Mouse (Mus musculus) left cerebral cortex, postnatal 10 days (tissue): ENCODE data around the gene BC051142. TPM values are rescaled to one million over a fixed set of nuclear protein-coding genes. Genes with fewer than 3 reads are reported as not detected.
A peak's percentile ranks its signal among the peaks of the same experiment; 100 is the strongest.
"Not testable (repeated sequence)": the region's sequence is repeated elsewhere in the genome, so short reads cannot be mapped to it uniquely, and the experiment has no call there.

Experiments
- DNase-seq, 2 experiments: peaks; one replicate each; pipeline ENCODE4 v3.0.0; 2021 to 2022; ENCODE audit warnings: low spot score in 2 of 2, mixed read lengths in 1 of 2; ENCODE audit errors: extremely low spot score in 1 of 2
- intact Hi-C: fragments of 180-260 bp; cut with DNase I; formaldehyde crosslinking; loops from one replicate; pipeline ENCODE4 v1.15.1; 2025
- total RNA-seq, 2 experiments: library from RNA; stranded (reverse); gene quantifications; 2 replicates each; pipeline ENCODE4 v1.2.3; 2021

BC051142 gene
- total RNA-seq, 2 experiments from 2014 or later: 6.6 to 9.9 TPM

GRCm38 (mm10) chr17:34392321-34392720 is 6.3 kb upstream of the BC051142 start:
- DNase-seq: peak in 1 of 2 experiments; percentile 46
- intact Hi-C loops: no loop called here

DNA sequence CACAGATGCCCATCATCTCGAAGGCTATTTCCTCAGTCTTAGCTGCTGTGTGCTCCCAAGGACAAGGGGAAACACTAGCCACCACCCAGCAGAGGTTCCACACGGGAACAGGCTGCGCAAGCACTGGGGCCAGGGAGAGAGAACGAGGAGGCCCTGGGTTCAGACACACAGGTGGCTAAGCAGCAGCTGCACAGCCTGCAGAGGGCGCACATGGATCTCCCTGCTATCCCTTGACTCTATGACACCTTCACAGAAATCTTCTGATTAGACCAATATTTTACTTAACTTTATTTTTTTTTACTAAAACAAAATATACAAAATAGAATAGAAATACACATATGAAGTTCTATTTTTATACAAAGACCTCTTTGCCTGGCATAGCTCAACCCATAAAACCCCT is 1.3 kb upstream of the BC051142 start:
- intact Hi-C loops: no loop called here
- no peak for DNase-seq

- DNase-seq: peak; percentile 38 to 83
- intact Hi-C loops: no loop called here
These were observed 436 bp upstream of the BC051142 start for GRCm38 (mm10) chr17:34398058-34398710.

DNA sequence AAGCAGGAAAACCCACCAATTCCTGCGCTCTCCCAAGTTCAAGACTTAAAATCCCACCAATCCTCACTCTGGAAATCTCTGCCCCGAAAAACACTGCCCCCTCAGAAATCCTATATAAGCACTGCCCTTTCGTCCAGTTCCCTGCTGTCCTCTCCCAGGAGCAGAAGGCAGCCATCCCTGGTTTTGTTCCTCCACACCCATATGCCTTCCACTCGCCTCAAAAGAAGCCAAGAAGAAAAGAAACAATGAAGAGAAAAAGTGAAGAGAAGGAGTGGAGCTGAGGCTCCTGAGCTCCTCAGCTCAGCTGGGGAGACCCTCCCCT is 735 bp downstream of the BC051142 start:
- DNase-seq: no peak
- intact Hi-C loops: no loop called here

DNA sequence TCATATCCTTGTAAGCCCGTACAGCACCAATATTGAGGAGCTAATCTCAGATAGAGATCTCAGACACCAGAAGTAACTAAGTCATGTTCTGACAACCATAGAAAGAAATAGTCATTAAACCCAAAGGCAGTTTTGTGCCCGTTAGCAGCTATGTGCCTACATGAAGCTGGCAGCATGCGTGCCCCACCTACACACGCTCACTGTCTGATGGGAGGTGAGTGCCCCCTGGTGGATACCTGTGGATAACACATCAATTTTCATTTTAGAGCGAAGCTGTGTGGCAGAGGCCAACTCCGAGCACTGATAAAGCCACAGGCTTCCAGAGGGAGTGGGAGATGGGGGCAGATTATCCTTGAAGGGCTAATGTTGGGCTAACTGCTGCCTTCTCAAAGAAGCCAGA is 12.5 kb downstream of the BC051142 start:
- intact Hi-C loops: loop anchor here (5.0 kb wide), 1 partner anchor 164 kb away; no protein-coding TSS in a partner anchor
- peak; percentile 45 to 55 for DNase-seq

- DNase-seq: no peak
- intact Hi-C loops: no loop called here
These were observed 21.4 kb downstream of the BC051142 start for GRCm38 (mm10) chr17:34420014-34420413.

DNA sequence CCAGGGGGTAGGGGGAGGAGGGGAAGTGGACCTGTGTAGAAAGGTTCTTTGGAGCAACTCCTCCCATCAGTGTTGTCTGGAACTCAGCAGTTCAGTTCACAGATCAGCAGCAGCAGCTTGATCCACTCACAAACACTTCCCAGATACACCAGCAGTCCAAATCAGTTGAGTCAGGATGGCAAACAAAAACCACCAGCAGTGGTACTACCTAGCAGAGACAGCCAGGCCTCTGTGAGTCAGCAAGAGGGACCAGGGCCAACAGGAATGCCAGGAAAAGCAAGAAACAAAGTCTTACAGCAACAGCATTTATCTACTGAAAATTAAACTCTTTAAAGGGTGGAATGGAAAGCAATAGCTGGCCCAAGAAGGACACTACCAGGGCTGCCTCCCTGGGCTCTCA is 29.0 kb downstream of the BC051142 start:
- no peak for DNase-seq
- intact Hi-C loops: no loop called here

- intact Hi-C loops: no loop called here
- DNase-seq: no peak
These were observed 38.5 kb downstream of the BC051142 start for GRCm38 (mm10) chr17:34437120-34437519.

DNA sequence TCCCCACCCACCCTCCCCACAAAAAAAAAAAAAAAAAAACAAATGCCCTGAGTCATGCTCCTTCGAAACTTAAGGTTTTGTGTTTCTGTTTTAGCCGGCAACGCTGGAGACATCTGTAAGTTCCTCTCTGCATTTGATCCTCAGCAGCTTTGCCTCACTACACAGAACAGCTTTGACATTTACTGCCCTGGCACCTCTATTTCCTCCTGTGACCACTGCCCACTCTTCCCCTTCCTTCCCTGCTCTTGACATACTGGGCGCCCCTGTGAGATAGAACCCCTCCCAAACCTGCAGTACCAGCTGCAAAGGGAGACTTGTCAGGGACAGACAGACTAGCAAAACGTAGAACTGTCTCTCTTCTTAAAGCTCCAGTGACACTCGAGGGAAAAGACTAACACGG is 39.0 kb downstream of the BC051142 start:
- intact Hi-C loops: no loop called here
- DNase-seq: no peak

DNA sequence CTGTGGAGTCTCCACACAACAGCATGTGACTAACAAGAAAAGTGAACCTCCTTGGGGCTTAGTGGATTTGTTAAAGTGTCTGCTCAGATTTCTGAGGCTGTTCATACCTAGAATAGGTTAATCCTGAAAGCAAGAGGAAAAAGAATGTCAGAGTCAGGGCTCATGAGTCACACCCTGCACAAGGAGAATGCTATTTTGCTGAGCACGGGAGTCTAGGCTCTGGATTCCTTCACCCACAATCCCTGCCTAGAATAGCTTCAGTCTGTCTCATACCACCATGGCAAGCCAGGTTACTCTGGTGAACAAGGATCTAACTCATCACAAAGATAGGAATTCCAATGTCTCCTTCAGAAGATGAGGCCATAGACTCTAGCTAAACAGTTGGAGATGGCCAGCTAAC is 40.0 kb downstream of the BC051142 start:
- intact Hi-C loops: no loop called here
- DNase-seq: no peak

GRCm38 (mm10) chr17:34439795-34440194 is 41.2 kb downstream of the BC051142 start:
- no peak for DNase-seq

GRCm38 (mm10) chr17:34441990-34442389 is 43.4 kb downstream of the BC051142 start:
- intact Hi-C loops: loop anchor here (5.0 to 10.0 kb wide), 2 partner anchors 115 to 173 kb away; partner anchors contain the start of gene Egfl8
- DNase-seq: no peak

More at GRCm38 (mm10) chr17:34439795-34440194, 41.2 kb downstream of the BC051142 start:
- intact Hi-C loops: loop anchor here (5.0 to 10.0 kb wide), 2 partner anchors 118 to 175 kb away; partner anchors contain the start of gene Egfl8

GRCm38 (mm10) chr17:34448473-34449041 is 49.9 kb downstream of the BC051142 start:
- no peak for DNase-seq
- intact Hi-C loops: loop anchor here (10.0 kb wide), 1 partner anchor 166 kb away; the partner anchor contains the start of gene Egfl8

DNA sequence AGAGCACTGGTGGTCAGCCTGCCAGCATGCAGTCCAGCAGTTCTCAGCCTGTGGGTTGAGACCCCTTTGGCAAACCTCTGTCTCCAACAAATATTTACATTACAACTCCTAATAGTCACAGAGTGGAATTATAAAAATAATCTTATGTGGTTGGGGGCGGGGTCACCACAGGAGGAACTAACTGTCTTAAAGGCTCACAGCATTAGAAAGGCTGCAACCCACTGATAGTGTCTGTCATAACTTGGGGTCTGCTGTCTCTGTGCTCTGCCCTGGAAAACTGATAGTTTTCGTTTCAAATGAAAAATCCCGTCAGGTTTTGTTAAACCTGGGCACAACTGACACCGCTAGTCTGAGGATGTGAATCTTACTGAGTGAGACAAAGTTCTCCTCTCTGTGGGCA is 59.0 kb downstream of the BC051142 start:
- intact Hi-C loops: no loop called here
- DNase-seq: no peak

DNA sequence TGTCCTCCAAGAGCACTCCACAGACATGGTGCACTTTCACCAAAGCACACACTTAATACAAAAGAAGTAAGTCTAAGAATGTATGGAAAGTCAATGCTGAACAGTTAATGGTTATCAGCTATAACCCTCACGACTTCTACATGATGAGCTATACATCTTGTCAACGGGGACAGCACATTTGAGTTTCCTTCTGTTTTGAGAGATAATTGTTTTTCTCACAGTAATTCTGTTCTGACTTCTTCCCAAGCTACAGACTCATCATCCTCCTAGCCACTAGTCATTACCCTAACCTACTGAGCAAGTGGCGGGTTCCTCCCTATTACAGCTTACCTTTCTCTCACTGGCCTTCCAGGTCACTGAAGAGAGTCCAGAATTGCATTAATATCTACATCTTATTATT is 60.6 kb downstream of the BC051142 start:
- DNase-seq: no peak
- intact Hi-C loops: no loop called here

DNA sequence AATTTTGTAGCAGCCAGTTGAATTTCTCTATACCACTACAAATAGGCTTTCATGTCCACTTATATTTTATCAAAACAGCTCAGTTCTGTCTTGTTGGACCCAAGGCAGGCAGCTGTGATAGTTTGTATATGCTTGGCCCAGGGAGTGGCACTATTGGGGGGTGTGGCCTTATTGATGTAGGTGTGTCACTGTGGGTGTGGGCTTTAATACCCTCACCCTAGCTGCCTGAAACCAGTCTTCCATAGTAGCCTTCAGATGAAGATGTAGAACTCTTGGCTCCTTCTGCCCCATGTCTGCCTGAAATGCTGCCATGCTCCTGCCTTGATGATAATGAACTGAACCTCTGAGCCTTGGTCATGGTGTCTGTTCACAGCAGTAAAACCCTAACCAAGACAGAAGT is 67.3 kb downstream of the BC051142 start:
- intact Hi-C loops, DNase-seq: not testable (repeated sequence)

DNA sequence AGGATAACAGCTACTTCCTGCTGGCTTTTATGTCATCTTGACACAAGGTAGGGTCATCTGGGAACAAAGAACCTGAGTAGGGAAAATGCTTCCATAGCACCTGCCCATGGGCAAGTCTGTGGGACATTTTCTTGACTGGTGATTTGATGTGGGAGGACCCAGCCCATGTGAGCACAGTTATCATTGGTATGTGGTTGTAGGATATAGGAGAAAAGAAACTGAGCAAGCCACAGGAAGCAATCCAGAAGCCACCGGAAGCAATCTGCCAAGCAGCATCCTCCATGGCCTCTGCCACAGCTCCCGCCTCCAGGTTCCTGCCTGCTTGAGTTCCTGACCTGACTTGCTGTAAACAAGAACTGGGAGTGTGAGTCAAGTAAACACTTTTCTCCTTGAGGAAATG is 71.9 kb downstream of the BC051142 start:
- intact Hi-C loops: no loop called here
- DNase-seq: no peak

DNA sequence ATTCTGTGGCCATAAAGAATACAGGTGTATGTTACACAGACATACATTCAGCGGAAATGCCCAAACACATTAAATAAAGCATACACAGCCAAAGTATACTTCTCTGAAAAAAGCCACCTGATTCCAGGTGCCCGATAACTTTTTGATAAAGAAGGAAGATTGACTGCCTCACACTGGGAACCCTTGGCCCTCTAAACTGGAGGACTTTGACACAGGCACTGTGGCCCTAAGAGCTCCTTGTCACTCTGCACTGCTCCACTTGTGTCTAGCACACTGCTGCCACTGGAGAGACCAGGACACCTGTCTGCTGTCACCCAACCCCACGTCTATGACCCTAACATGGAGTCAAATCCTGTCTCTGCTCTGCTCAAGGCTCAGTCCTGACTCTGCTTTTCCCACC is 76.4 kb downstream of the BC051142 start:
- DNase-seq: no peak
- intact Hi-C loops: no loop called here

DNA sequence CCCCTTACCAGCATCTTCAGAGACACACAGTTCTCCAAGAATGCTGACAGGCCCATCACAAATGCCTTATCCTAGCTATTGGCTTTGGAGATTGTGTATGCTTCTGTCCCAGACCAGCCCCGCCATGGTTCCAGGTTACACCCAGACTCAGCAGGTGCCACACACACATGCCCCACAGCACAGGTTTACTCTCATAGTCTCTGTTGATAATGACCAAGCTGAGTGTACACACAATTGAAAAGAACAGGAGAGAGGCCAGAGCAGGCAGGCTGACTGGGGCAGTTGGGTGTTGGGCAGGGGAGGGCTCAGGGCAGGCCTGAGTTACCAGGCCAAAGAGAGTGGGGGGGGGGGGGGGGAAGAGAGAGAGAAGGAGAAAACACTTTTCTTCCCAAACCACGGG is 77.8 kb downstream of the BC051142 start:
- intact Hi-C loops: no loop called here
- DNase-seq: no peak

- DNase-seq, intact Hi-C loops: not testable (repeated sequence)
These were observed 78.8 kb downstream of the BC051142 start, which contains the start of gene Btnl4 for GRCm38 (mm10) chr17:34477238-34478013. Gene Btnl4 (minus strand): TSS chr17:34477318.
